Mouse (Mus musculus): Measurements from ENCODE around the gene Alkbh7.

Alkbh7 gene

GRCm38 (mm10) chr17:56988441-56988840, 8.7 kb upstream of the Alkbh7 start:
- no peak for DNase-seq

GRCm38 (mm10) chr17:56988921-56989430, 8.2 kb upstream of the Alkbh7 start:
- no peak for DNase-seq

- peak; percentile 19 to 38 for DNase-seq
Observed at GRCm38 (mm10) chr17:56989467-56990114, 7.5 kb upstream of the Alkbh7 start.

GRCm38 (mm10) chr17:56990115-56990746, 6.9 kb upstream of the Alkbh7 start, which contains the start of gene Clpp:
Clpp (plus strand) TSS chr17:56990305.
- peak; percentile 93 to 97 for DNase-seq

GRCm38 (mm10) chr17:56990966-56991365, 6.2 kb upstream of the Alkbh7 start:
- DNase-seq: no peak

DNA sequence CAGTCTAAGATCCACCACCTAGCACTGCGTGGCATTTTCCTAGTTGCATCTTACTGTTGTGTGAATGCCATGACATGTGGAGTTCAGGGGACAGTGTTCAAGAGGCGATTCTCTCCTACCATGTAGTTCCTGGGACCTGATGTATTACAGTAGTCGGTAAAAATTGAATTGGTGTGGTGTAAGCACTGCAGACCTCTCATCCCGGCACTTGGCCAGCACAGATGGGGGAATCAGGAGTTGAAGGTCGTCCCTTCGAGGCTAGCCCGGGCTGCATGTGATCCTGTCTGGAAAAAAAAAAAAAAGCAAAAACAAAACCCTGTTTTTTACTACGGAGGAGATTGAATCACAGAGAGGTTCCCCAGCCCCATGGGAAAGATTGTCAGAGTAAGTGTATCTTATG, 2.1 kb upstream of the Alkbh7 start:
- DNase-seq: no peak

DNA sequence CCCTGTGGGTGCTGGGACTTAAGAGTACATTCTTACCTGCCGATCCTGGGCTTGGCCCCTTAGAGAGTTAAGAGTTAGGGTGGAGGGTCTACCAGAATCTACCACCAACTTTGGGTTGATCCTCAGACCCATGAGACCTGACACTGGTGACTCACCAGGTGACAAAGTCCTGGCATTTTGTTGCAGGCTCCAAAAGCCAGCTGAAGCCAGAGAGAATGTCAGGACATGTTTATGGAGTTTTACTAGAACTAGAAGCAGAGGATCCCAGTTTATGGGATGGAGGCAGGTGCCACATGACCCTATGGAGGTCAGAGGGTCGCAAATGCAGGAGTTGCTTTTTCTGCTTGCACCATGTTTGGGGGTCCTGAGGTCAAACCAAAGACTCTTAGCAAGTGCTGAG, 633 bp upstream of the Alkbh7 start:
- no peak for DNase-seq

DNA sequence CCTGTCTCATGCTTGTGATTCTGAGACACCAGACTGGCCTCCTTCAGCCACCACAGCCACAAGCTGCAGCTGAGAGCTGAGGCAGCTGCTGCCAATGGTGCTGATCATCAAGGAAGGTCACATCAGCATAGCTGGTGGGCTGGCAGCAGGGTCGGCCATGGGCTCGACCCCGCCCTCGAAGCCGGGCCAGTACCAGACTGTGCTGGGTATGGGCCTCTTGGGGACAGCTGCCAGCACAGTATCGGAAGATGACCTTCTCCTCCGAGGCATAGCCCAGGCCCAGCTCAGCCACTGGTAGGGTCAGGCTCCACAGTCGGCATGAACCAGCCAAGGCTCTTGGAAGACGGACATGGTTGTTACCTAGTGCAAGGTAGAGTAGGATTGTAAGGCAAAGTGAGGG, 2.3 kb downstream of the Alkbh7 start:
- no peak for DNase-seq

DNA sequence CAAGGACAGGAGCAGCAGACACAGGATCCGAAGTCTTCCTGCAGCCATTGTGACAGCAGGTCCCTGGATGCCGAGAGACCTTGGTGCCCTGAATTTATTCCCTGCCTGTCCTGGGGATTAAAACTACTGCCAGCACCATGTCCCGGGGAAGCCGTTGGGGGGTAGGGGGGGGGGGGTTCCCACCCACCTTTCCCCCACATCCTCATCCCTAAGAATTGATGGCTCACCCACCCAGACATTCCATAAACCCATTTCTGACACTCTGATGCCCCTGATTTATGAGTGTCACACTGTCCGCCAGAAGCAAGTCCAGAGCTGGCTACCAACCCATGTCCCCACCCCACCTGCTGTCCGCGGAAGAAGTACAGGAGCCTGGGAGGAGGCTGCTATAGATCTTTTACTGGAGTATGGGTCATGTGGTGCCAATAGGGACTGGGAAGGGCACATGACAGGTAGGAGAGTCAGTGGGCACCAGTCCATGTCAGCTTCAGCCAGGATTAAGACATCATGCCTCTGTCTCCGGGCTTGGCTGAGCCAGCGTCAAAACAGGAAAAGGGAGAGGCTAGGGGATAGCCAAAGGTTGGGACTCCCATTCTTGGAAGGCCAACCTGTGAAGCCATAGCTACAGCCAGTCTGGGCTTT, 3.0 kb downstream of the Alkbh7 start, which contains the start of gene Pspn:
Gene Pspn (minus strand): TSS at position 51 of the 642 bp plus-strand sequence.
- no peak for DNase-seq

DNA sequence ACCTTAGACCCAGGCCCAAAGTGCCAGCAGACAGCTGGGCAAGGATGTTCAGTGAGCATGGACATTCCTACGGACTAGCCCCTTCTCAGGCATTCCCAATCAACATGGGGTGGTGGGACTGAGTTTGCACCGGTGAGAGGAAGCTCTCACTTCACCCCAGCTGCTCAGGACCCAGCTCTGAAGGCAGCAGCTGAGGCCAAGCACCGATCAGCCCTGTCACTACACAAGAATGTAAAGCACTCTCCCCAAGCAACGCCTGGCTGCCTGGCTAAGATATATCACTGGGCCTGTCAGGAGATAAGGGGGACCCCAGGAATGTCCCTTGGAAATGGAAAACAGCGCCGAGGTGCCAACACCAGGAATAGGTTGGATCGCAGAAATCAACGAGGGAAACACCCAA, 4.1 kb downstream of the Alkbh7 start:
- DNase-seq: no peak

- DNase-seq: no peak
Observed at GRCm38 (mm10) chr17:57003994-57004393, 6.9 kb downstream of the Alkbh7 start.

DNA sequence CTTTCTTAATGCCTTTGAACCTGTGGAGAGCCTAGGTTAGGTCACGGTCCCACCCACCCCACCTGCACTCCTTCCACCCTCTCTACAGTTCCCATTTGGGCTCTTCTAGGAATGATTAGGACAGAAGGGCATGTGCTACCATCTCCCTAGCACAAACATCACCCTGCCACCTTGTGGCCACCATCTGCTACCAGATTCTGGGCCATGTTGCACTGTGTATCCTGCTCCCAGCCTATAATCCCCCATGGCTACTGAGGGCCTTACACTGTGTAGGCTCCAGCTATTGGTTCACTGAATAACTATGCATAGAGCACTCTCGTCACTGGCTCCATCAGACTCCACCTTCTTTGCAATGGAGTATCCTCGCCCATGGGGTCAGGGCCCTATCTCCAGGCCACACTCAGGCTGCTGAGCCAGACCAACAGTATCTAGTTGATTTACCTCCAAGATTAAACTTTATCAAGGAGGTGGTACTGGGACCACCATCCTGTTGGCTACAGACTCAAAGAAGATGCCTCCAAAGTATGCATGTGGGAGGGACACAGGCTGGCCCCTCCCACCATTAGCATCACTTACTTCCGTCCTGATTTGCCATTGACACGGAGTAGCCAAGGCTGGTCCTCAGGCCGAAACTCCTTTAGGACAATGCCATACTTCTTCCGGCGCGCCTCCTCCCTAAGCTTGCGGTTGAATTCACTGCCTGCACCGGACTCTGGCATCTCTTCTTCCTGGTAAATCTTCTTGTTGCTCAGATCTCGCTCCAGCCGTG, 10.2 kb downstream of the Alkbh7 start:
- DNase-seq: no peak

- DNase-seq: no peak
Observed at GRCm38 (mm10) chr17:57010911-57011235, 13.7 kb downstream of the Alkbh7 start.

DNA sequence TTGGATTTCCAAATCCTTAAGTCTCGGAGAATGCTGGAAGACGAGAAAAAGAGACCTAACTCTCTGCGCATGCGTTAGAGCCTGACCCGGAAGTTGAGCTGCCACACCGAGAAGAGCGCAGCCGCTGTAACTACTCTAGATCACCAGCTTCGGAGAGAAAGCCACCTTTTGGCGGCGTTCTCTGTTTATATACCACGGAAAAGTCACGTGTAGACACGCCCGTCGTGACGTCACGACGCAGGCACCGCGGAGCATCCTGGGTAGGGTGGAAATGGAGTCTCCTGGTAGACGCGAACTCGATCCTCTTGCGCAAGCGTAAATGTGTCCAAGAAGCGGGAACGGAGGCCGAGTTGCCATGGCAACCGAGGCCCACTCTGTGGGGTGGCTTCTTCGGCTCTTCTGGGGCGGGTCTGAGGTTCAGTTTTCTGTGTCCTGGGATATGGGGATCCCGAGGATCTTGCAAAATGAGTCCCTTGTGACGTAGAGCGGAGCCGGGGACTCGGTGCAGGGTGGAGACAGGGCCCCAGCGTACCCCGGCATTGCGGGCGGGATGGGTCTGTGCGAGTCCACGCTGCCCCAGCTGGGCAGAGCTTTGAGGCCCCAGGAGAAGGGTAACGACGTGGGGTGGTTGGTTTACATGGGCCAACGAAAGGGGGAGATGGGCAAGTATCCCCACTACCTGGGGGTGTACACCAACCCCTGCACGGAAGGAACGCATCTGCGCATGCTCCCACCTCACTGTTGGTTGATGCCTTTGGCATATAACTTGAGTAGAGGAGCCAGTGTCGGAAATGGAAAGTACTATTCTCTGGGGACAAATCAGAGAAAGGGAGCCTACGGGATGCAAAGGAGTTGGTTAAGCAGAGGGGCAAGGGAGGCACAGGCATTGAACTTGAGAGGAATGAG, 14.3 kb downstream of the Alkbh7 start, which contains the start of the genes Gtf2f1 and Gm17949:
Gene Gtf2f1 (minus strand): TSS at position 53 of the 906 bp plus-strand sequence.
Gene Gm17949 (plus strand): TSS at position 234 of the 906 bp plus-strand sequence.
- DNase-seq: peak; percentile 90 to 92

GRCm38 (mm10) chr17:57012245-57012795, 15.2 kb downstream of the Alkbh7 start:
- DNase-seq: peak in 1 of 2 experiments; percentile 33

- no peak for DNase-seq
Observed at GRCm38 (mm10) chr17:57019693-57020092, 22.6 kb downstream of the Alkbh7 start.

DNA sequence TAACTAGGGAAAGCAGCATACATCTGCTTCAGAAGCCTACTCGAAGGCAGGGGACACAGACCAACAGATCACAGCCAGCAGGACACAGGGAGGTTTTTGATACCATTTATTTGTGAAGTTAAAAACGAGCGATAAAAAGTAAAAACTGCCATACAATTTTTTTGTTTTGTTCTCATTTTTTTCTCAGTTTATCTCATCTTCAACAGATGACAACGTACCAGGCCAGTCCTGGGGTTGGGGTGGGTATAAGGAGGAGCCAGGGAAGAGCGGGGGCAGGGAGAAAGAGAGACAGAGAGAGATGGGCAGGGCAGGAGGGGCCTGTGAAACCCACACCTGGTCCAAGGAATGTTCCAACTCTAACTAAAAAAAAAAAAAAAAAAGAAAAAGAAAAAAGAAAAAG, 23.8 kb downstream of the Alkbh7 start:
- no peak for DNase-seq

DNA sequence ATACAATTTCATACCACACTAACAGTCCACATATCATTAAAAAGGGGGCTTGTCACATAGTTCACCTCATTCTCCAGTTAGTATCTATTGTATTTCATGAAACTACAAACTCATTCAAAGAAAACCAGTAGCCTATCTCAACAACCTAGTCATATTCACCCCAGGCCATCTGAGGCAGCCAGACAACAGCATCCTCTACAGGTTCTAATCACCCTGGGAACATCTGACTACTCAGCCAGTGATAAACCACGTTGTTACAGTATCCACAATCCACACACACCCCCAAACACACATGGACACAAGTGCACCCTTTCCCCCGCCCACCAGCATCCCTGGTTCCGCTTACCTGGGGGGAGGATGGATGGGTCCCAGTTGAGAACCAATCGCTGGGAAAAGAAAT, 30.3 kb downstream of the Alkbh7 start:
- DNase-seq: no peak

GRCm38 (mm10) chr17:57029691-57030090, 32.6 kb downstream of the Alkbh7 start:
- DNase-seq: no peak

DNA sequence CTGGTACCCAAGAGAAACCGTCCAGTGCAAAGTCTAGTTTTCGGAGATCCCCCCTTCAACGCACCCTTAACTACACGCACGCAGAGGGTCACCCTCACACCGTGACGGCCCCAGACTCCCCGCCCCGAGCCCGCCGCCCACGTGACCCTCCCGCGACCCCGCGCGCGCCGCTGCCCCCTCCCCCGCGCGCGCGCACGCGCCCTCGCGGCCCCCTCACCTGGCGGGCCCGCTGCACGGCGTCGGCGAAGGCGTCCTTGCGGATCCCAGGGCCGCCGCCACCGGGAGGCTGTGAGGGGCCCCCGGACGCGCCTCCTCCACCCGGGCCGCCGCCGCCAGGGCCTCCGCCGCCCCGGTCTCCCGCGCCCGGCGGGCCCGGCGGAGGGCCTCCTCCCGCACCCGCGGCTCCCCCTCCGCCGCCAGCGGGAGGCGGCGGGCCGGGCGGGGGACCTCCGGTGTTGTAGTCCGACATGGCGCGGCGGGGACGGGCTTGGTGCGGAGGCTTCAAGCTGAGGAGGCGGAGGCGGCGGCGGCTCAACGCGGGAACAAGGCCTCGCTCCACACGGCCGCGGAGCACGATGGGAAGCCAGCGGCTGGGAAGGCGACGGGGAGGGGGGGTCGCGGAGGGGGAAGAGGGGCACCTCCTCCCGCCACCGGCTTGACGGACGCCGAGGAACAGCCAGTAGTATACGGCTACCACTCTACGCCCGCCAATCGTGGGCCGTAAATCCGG, 34.0 kb downstream of the Alkbh7 start, which contains the start of gene Khsrp:
Gene Khsrp (minus strand): TSS at position 592 of the 730 bp plus-strand sequence.
- DNase-seq: peak; percentile 64 to 80

Measured in thymus, postnatal 36 days (tissue).